Mouse (Mus musculus) E14TG2a.4 (cell line): ENCODE measurements around the gene Ube2i.

Experiments used
- CTCF ChIP-seq: conservative IDR thresholded peaks from 2 replicates; pipeline ENCODE4 v1.5.1; 2014; ENCODE audit warnings: low read length
- POU5F1 ChIP-seq: IDR thresholded peaks from 2 replicates; pipeline ENCODE4 v1.6.1; 2014; ENCODE audit warnings: low read length, borderline replicate concordance

GRCm38 (mm10) chr17:25272951-25273705, 1.3 kb downstream of the Ube2i start:
- TF ChIP-seq CTCF (no peak), POU5F1 (no peak)
